Mouse (Mus musculus) natural killer cell, adult 2 months (primary cell): ENCODE results near the gene Acsl1.

Source experiments
- DNase-seq, 2 experiments: peaks; one replicate each; pipeline ENCODE4 v3.0.0; 2022; ENCODE audit warnings: low spot score in 2 of 2

The Acsl1 gene

GRCm38 (mm10) chr8:46470792-46471781 lies at the start of gene Acsl1:
Gene Acsl1, plus strand, starts transcription at chr8:46471037.
- DNase-seq: peak; percentile 100

GRCm38 (mm10) chr8:46421515-46421914 lies 49.3 kb upstream of the Acsl1 start:
- DNase-seq: no peak

GRCm38 (mm10) chr8:46427940-46428339 lies 42.9 kb upstream of the Acsl1 start:
- DNase-seq: no peak

GRCm38 (mm10) chr8:46429871-46430270 lies 41.0 kb upstream of the Acsl1 start:
- no peak for DNase-seq

- no peak for DNase-seq
Observed at GRCm38 (mm10) chr8:46431921-46432320, 38.9 kb upstream of the Acsl1 start.

- DNase-seq: no peak
Observed at GRCm38 (mm10) chr8:46432581-46432980, 38.3 kb upstream of the Acsl1 start.

DNA sequence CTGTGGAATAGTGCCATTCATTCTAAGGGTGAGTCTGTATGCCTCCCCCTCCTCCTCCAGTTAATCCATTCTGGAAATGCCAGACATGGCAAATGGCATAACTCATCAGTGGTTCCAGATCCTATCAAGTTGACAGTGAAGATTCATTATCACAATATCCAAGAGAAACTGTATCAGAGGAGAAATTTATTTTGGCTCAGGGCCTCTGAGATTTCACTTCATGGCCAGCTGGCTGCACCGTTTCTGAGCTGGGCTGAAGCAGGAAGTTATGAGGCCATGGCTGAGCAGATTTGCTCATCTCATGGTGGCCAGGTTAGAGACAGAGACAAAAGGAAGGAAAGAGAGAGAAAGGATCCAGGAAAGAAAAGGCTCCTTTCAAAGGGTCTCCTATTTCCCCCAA lies 37.2 kb upstream of the Acsl1 start:
- DNase-seq: no peak

GRCm38 (mm10) chr8:46438491-46438890 lies 32.3 kb upstream of the Acsl1 start:
- DNase-seq: no peak

- DNase-seq: no peak
Observed at GRCm38 (mm10) chr8:46445964-46446915, 24.6 kb upstream of the Acsl1 start.

DNA sequence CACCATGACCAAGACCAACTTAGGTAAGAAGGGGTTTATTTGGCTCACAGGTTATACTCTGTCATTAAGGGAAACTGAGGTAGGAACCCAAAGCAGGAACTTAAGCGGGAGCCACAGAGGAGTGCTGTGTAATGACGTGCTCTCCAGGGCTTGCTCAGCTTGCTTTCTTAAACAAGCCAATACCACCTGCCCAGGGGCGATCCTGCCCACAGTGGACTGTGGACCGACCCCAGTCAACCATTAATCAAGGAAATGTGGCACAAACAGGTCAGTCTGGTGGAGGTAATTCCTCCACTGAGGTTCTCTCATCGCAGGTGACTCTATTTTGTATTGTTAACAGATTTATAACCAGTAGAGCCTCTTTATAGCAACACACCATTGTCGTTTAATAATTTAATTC lies 23.5 kb upstream of the Acsl1 start:
- no peak for DNase-seq

DNA sequence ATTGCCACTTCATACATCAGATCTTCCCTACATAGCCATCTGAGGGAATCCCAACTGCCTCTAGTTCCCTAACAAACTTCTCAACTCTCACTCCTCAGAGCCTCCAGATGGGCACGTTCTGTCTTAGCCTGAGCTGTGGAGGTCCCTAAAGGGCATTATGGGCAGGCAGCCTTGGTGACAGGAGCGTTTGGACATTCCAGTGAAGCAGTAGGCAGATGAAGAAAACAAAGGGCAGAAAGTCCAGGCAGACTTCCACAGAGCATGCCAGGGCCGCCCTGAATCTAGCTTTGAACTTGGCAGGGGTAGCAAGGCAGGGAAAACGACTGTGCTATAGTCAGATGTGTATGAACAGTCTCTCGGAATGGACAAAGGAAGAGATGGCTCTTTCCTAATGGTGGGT lies 22.2 kb upstream of the Acsl1 start:
- DNase-seq: no peak

GRCm38 (mm10) chr8:46449063-46449462 lies 21.8 kb upstream of the Acsl1 start:
- no peak for DNase-seq

GRCm38 (mm10) chr8:46449723-46450251 lies 21.1 kb upstream of the Acsl1 start:
- DNase-seq: no peak

- DNase-seq: no peak
Observed at GRCm38 (mm10) chr8:46458215-46458811, 12.5 kb upstream of the Acsl1 start.

DNA sequence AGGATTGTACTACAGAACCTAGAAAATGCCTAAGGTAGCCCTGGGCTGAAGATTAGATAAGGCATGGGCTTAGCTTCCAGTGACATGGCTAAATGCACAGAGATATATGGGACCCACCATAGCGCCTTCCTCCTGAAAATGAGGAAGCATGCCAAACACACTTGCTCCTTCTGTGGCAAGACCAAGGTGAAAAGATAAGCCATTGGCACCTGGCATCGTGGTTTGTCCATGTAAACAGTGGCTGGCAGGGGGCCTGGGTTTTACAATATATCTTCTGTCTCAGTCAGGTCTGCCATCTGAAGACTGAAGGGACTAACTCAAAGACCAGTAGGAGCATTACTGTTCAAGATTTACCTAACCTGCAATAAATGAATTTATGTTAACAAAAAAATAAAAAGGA lies 2.4 kb upstream of the Acsl1 start:
- no peak for DNase-seq

DNA sequence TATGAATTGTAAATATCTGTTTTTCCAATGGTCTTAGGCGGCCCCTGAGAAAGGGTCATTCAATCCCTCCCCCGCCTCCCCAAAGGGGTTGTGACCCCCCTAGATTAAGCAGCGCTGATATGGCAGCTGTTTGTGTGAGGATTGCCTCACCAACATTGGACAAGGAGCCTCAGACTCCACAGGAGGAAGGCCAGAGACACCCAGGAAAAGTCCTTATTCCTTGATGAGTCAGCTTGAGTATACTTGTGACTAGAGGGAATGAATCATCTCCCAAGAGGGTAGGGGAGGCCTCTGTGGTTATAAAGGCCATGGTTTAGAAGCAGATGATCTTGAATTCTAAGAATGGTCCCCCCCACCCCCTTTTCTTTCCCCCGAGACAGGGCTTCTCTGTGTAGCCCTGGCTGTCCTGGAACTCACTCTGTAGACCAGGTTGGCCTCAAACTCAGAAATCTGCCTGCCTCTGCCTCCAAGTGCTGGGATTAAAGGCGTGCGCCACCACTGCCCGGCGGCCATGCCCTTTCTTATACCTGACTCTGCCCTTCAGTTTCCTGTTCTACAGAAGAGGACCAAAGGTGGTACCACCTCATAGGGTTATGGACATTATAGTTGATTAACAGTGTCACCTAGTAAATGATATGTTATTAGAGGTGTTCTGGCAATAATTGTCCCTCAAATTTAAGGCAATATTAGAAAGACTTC lies 1.6 kb upstream of the Acsl1 start:
- no peak for DNase-seq

GRCm38 (mm10) chr8:46470091-46470791 lies 596 bp upstream of the Acsl1 start:
- no peak for DNase-seq

GRCm38 (mm10) chr8:46471926-46472485 lies 1.2 kb downstream of the Acsl1 start:
- DNase-seq: no peak

GRCm38 (mm10) chr8:46474120-46474519 lies 3.3 kb downstream of the Acsl1 start:
- no peak for DNase-seq

- no peak for DNase-seq
Observed at GRCm38 (mm10) chr8:46474634-46475033, 3.8 kb downstream of the Acsl1 start.
